Mouse (Mus musculus) heart, embryonic 10.5 days (tissue): ENCODE measurements around the gene Actr6. TPM values are rescaled to one million over a fixed set of nuclear protein-coding genes. Genes with fewer than 3 reads are reported as not detected.
"Not testable (repeated sequence)": the region's sequence is repeated elsewhere in the genome, so short reads cannot be mapped to it uniquely, and the experiment has no call there.

Experiments used
- DNase-seq: peaks from one replicate; pipeline ENCODE4 v3.0.0-alpha.2; 2017; ENCODE audit warnings: low spot score
- H3K27ac ChIP-seq: fragments of 300-500 bp; sonication (generic); 2 replicates; pipeline ENCODE4 v1.5.1; 2016; ENCODE audit warnings: mild to moderate bottlenecking
- H3K27me3 ChIP-seq: fragments of 300-500 bp; sonication (generic); 2 replicates; pipeline ENCODE4 v1.6.1; 2016; ENCODE audit warnings: mild to moderate bottlenecking; ENCODE audit not compliant: poor library complexity, insufficient read depth, severe bottlenecking
- H3K36me3 ChIP-seq: fragments of 300-500 bp; sonication (generic); 2 replicates; pipeline ENCODE4 v1.6.1; 2016; ENCODE audit warnings: mild to moderate bottlenecking, moderate library complexity
- H3K4me1 ChIP-seq: fragments of 300-500 bp; sonication (generic); 2 replicates; pipeline ENCODE4 v1.6.1; 2016; ENCODE audit warnings: mild to moderate bottlenecking
- H3K4me3 ChIP-seq: fragments of 300-500 bp; sonication (generic); 2 replicates; pipeline ENCODE4 v1.5.1; 2016; ENCODE audit warnings: mild to moderate bottlenecking, moderate library complexity
- H3K9me3 ChIP-seq: fragments of 300-500 bp; sonication (generic); 2 replicates; pipeline ENCODE4 v1.6.1; 2016; ENCODE audit warnings: mild to moderate bottlenecking, moderate library complexity
- WGBS: fragments of 180-500 bp; shearing (Covaris S2); methylation state at CpG from one replicate; pipeline ENCODE4 v1.1.7; 2016; 5-methylcytosine and 5-hydroxymethylcytosine counted together
- polyA plus RNA-seq: library from polyadenylated mRNA; unstranded; fragments of >200 nt; fragmentation: Nextera tagmentation; extraction: Ambion mirVana; gene quantifications from 2 replicates; pipeline ENCODE4 v1.2.1, GENCODE M21; 2016

Actr6 gene
- polyA plus RNA-seq, 1 experiment from 2014 or later = 28.0 TPM

GRCm38 (mm10) chr10:89685391-89686138, 46.5 kb downstream of the Actr6 start:
- H3K9me3 ChIP-seq = no peaks in the 10 kb centered on the region
- peak overlapping the region; percentile 100 for H3K4me3 ChIP-seq
- DNase-seq = peak; percentile 87
- H3K4me1 ChIP-seq = peaks cover 5% of the 10 kb centered on the region; the same call in 1 of the 2 replicates
- no peaks in the 10 kb centered on the region for H3K27me3 ChIP-seq
- under 1% methylated on average over 48 of the region's 51 CpGs for WGBS
- peak overlapping the region; percentile 92 for H3K27ac ChIP-seq
- H3K36me3 ChIP-seq = peaks cover 6% of the 10 kb centered on the region; the same call in 1 of the 2 replicates

GRCm38 (mm10) chr10:89682961-89683360, 49.1 kb downstream of the Actr6 start:
- 79% methylated on average over 10 of the region's 10 CpGs for WGBS
- Histone ChIP-seq H3K27ac (no peak overlapping the region), H3K36me3 (peaks cover 9% of the 10 kb centered on the region; the same call in 1 of the 2 replicates), H3K27me3 (no peaks in the 10 kb centered on the region), H3K9me3 (no peaks in the 10 kb centered on the region), H3K4me1 (peaks cover 5% of the 10 kb centered on the region; the same call in 1 of the 2 replicates), H3K4me3 (no peak overlapping the region)
- DNase-seq = no peak

GRCm38 (mm10) chr10:89682157-89682556, 49.9 kb downstream of the Actr6 start:
- peaks cover 9% of the 10 kb centered on the region; the same call in 1 of the 2 replicates for H3K36me3 ChIP-seq
- no peak for DNase-seq
- H3K4me1 ChIP-seq = peaks cover 5% of the 10 kb centered on the region; the same call in 1 of the 2 replicates
- H3K9me3 ChIP-seq = no peaks in the 10 kb centered on the region
- WGBS = 55% methylated on average over 1 of the region's 1 CpGs
- H3K27me3 ChIP-seq = no peaks in the 10 kb centered on the region
- H3K27ac ChIP-seq = no peak overlapping the region
- H3K4me3 ChIP-seq = no peak overlapping the region

- Histone ChIP-seq H3K4me3 (no peak overlapping the region), H3K27me3 (no peaks in the 10 kb centered on the region), H3K36me3 (peaks cover 9% of the 10 kb centered on the region; the same call in 1 of the 2 replicates), H3K27ac (no peak overlapping the region), H3K9me3 (no peaks in the 10 kb centered on the region), H3K4me1 (peaks cover 5% of the 10 kb centered on the region; the same call in 1 of the 2 replicates)
- 95% methylated on average over 4 of the region's 4 CpGs for WGBS
- no peak for DNase-seq
Measured at GRCm38 (mm10) chr10:89681706-89682105, 50.4 kb downstream of the Actr6 start.

GRCm38 (mm10) chr10:89680517-89680916, 51.6 kb downstream of the Actr6 start:
- H3K27me3 ChIP-seq = no peaks in the 10 kb centered on the region
- WGBS = 82% methylated on average over 3 of the region's 3 CpGs
- DNase-seq = no peak

GRCm38 (mm10) chr10:89679448-89679847, 52.6 kb downstream of the Actr6 start:
- no peak overlapping the region for H3K4me3 ChIP-seq
- DNase-seq = no peak
- WGBS = 98% methylated on average over 1 of the region's 1 CpGs
- peaks cover 9% of the 10 kb centered on the region; the same call in 1 of the 2 replicates for H3K36me3 ChIP-seq
- no peak overlapping the region for H3K27ac ChIP-seq
- no peaks in the 10 kb centered on the region for H3K9me3 ChIP-seq
- no peaks in the 10 kb centered on the region for H3K27me3 ChIP-seq
- no peaks in the 10 kb centered on the region for H3K4me1 ChIP-seq

More at GRCm38 (mm10) chr10:89680517-89680916, 51.6 kb downstream of the Actr6 start:
- no peak overlapping the region for H3K4me3 ChIP-seq
- H3K27ac ChIP-seq = no peak overlapping the region
- peaks cover 9% of the 10 kb centered on the region; the same call in 1 of the 2 replicates for H3K36me3 ChIP-seq
- H3K9me3 ChIP-seq = no peaks in the 10 kb centered on the region
- peaks cover 5% of the 10 kb centered on the region; the same call in 1 of the 2 replicates for H3K4me1 ChIP-seq

GRCm38 (mm10) chr10:89678054-89678453, 54.0 kb downstream of the Actr6 start:
- DNase-seq = no peak
- 89% methylated on average over 4 of the region's 4 CpGs for WGBS
- no peak overlapping the region for H3K4me3 ChIP-seq
- 0 out of 2 replicates have a peak, but pooled peaks cover under 1% of the 10 kb centered on the region for H3K4me1 ChIP-seq
- peaks cover 4% of the 10 kb centered on the region; the same call in 1 of the 2 replicates for H3K36me3 ChIP-seq
- H3K27me3 ChIP-seq = no peaks in the 10 kb centered on the region
- no peaks in the 10 kb centered on the region for H3K9me3 ChIP-seq
- H3K27ac ChIP-seq = no peak overlapping the region

- Histone ChIP-seq H3K4me3 (no peak overlapping the region), H3K4me1 (0 out of 2 replicates have a peak, but pooled peaks cover 5% of the 10 kb centered on the region), H3K9me3 (no peaks in the 10 kb centered on the region), H3K36me3 (0 out of 2 replicates have a peak, but pooled peaks cover 3% of the 10 kb centered on the region), H3K27me3 (no peaks in the 10 kb centered on the region), H3K27ac (no peak overlapping the region)
- WGBS = 89% methylated on average over 4 of the region's 4 CpGs
- no peak for DNase-seq
Measured at GRCm38 (mm10) chr10:89676609-89677008, 55.5 kb downstream of the Actr6 start.

- not testable (repeated sequence) for H3K36me3 ChIP-seq, H3K4me1 ChIP-seq, H3K9me3 ChIP-seq, DNase-seq, H3K4me3 ChIP-seq, H3K27ac ChIP-seq, H3K27me3 ChIP-seq
- WGBS = 89% methylated on average over 5 of the region's 5 CpGs
Measured at GRCm38 (mm10) chr10:89670371-89670770, 61.7 kb downstream of the Actr6 start.

- Histone ChIP-seq H3K9me3 (no peaks in the 10 kb centered on the region), H3K36me3 (peaks cover 13% of the 10 kb centered on the region; the same call in 1 of the 2 replicates), H3K27me3 (no peaks in the 10 kb centered on the region), H3K27ac (no peak overlapping the region), H3K4me3 (no peak overlapping the region), H3K4me1 (no peaks in the 10 kb centered on the region)
- WGBS = 85% methylated on average over 7 of the region's 7 CpGs
- no peak for DNase-seq
Measured at GRCm38 (mm10) chr10:89667571-89667970, 64.5 kb downstream of the Actr6 start.

GRCm38 (mm10) chr10:89665679-89666078, 66.4 kb downstream of the Actr6 start:
- Histone ChIP-seq H3K4me1 (no peaks in the 10 kb centered on the region), H3K9me3 (no peaks in the 10 kb centered on the region), H3K36me3 (peaks cover 25% of the 10 kb centered on the region), H3K4me3 (no peak overlapping the region), H3K27me3 (no peaks in the 10 kb centered on the region), H3K27ac (no peak overlapping the region)
- DNase-seq = no peak
- 87% methylated on average over 9 of the region's 9 CpGs for WGBS

- no peak for DNase-seq
- Histone ChIP-seq H3K27ac (no peak overlapping the region), H3K27me3 (no peaks in the 10 kb centered on the region), H3K36me3 (peaks cover 28% of the 10 kb centered on the region), H3K4me3 (no peak overlapping the region), H3K9me3 (no peaks in the 10 kb centered on the region), H3K4me1 (no peaks in the 10 kb centered on the region)
- 91% methylated on average over 8 of the region's 8 CpGs for WGBS
Measured at GRCm38 (mm10) chr10:89664977-89665645, 67.0 kb downstream of the Actr6 start.
